Mouse (Mus musculus): ENCODE results near the gene Irf8.
"Not testable (repeated sequence)": the region's sequence is repeated elsewhere in the genome, so short reads cannot be mapped to it uniquely, and the experiment has no call there.

GRCm38 (mm10) chr8:120724096-120724495 lies 12.1 kb upstream of the Irf8 start:
- TF ChIP-seq GATA1 (IDR thresholded peaks at IDR 0.05; ENCODE audit: borderline replicate concordance, low read length); FLI1 (IDR thresholded peaks at IDR 0.05; ENCODE audit: low read length): not testable (repeated sequence)

All from megakaryocyte, embryonic 14.5 days (primary cell).